Mouse (Mus musculus): Measurements from ENCODE around the gene Cypt14. TPM values are rescaled to one million over a fixed set of nuclear protein-coding genes. Genes with fewer than 3 reads are reported as not detected.

Gene Cypt14
- total RNA-seq (2023) = not detected

DNA sequence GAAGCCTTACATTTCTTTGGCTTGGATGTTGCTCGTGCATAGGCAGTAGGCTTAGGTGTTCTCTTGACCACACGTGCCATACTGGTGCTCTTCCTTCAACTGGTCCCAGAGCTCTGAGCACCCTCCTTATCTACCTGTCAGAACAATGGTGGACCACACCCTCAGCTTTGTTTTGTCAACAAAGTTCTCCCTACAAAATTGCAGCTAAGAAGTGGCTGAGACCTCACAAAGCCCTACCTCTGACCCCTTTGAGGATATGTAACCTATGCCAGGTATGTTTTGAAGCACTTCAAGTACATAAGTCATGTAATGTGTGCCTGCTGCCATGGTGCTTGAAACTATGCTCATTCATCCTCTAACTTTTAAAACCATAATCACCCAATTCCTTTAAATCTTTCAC, at the start of gene Cypt14:
Cypt14 (minus strand) TSS at position 101 of the 400 bp plus-strand sequence.

Data from CD8-positive naive resting alpha-beta T cell, adult 57 days (primary cell).